Mouse (Mus musculus) lung, postnatal 0 days (tissue): ENCODE data around the gene Igsf8. TPM values are rescaled to one million over a fixed set of nuclear protein-coding genes. Genes with fewer than 3 reads are reported as not detected.

ENCODE experiments used
- ATAC-seq: fragments of 200-750 bp; cut with Nextera tagmentation; 2 replicates; pipeline ENCODE4 v1.8.0; 2017; ENCODE audit warnings: moderate library complexity
- DNase-seq: peaks from one replicate; pipeline ENCODE4 v3.0.0-alpha.2; 2016; ENCODE audit warnings: low spot score
- H3K27ac ChIP-seq: fragments of 300-500 bp; sonication (generic); 2 replicates; pipeline ENCODE4 v1.5.1; 2014; ENCODE audit warnings: antibody characterized with exemption, mild to moderate bottlenecking, low read length, mixed read lengths
- H3K27me3 ChIP-seq: fragments of 300-500 bp; sonication (generic); replicated peaks from 2 replicates; pipeline ENCODE4 v1.6.1; 2014; ENCODE audit warnings: low read length, mixed read lengths; ENCODE audit not compliant: insufficient read depth
- H3K36me3 ChIP-seq: fragments of 300-500 bp; sonication (generic); 2 replicates; pipeline ENCODE4 v1.6.1; 2014; ENCODE audit warnings: low read length, mixed read lengths; ENCODE audit not compliant: insufficient read depth
- H3K4me1 ChIP-seq: fragments of 300-500 bp; sonication (generic); 2 replicates; pipeline ENCODE4 v1.6.1; 2014; ENCODE audit warnings: antibody characterized with exemption, low read depth, low read length, mixed read lengths; ENCODE audit not compliant: insufficient read depth
- H3K4me2 ChIP-seq: fragments of 300-500 bp; sonication (generic); replicated peaks from 2 replicates; pipeline ENCODE4 v1.6.1; 2014; ENCODE audit warnings: low read depth, mild to moderate bottlenecking, low read length, moderate library complexity, mixed read lengths
- H3K4me3 ChIP-seq: fragments of 300-500 bp; sonication (generic); 2 replicates; pipeline ENCODE4 v1.5.1; 2014; ENCODE audit warnings: low read depth, low read length
- H3K9ac ChIP-seq: fragments of 300-500 bp; sonication (generic); replicated peaks from 2 replicates; pipeline ENCODE4 v1.6.1; 2014; ENCODE audit warnings: low read depth, mild to moderate bottlenecking
- H3K9me3 ChIP-seq: fragments of 300-500 bp; sonication (generic); 2 replicates; pipeline ENCODE4 v1.6.1; 2016; ENCODE audit warnings: low read length, mixed read lengths
- CTCF ChIP-seq: IDR thresholded peaks from 2 replicates; pipeline ENCODE4 v1.5.1; 2016; ENCODE audit warnings: antibody characterized with exemption, mild to moderate bottlenecking
- EP300 ChIP-seq: IDR thresholded peaks from 2 replicates; pipeline ENCODE4 v1.6.1; 2016; ENCODE audit warnings: antibody characterized with exemption, mild to moderate bottlenecking, control low read depth
- WGBS: fragments of 180-500 bp; shearing (Covaris S2); extraction: QIAGEN DNeasy Blood & Tissue Kit; methylation state at CpG from one replicate; pipeline ENCODE4 v1.1.7; 2014; 5-methylcytosine and 5-hydroxymethylcytosine counted together
- polyA plus RNA-seq: library from polyadenylated mRNA; unstranded; fragments of >200 nt; fragmentation: Nextera tagmentation; extraction: Ambion mirVana; gene quantifications from 2 replicates; pipeline ENCODE4 v1.2.1, GENCODE M21; 2015

Gene Igsf8
- polyA plus RNA-seq, 1 experiment from 2014 or later = 30.0 TPM

GRCm38 (mm10) chr1:172327206-172328001 is 66.0 kb downstream of the Igsf8 start:
- DNase-seq (no peak), ATAC-seq (no peak)
- TF ChIP-seq CTCF = no peak
- TF ChIP-seq EP300 = no peak
- WGBS = 78% methylated on average over 16 of the region's 16 CpGs
- no peaks in the 10 kb centered on the region for H3K9me3 ChIP-seq
- H3K4me2 ChIP-seq = no peak overlapping the region
- H3K27me3 ChIP-seq = peaks cover 39% of the 10 kb centered on the region; the same call in 1 of the 2 replicates
- no peak overlapping the region for H3K9ac ChIP-seq
- no peak overlapping the region for H3K27ac ChIP-seq
- no peaks in the 10 kb centered on the region for H3K36me3 ChIP-seq
- no peak overlapping the region for H3K4me3 ChIP-seq
- H3K4me1 ChIP-seq = no peaks in the 10 kb centered on the region; the same call in 1 of the 2 replicates

DNA sequence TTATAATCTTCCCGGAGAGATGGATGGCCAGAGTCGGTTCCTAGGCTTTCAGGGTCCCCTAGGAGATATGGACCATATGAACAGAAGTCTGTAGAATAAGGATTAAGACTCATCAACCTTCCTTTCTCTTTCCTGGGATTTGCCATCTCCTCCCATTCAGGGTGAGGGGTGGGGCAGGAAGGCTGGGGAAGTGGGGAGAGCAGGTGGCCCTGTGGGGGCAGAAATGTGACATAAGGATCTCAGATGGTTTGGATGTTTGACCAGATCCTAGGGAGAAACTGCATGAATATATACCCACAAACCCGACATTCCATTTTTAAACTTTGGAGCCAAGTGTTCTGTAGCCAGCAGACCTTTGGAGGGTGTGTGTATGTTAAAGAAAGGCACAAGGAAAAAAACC is 66.6 kb downstream of the Igsf8 start:
- peaks cover 39% of the 10 kb centered on the region; the same call in 1 of the 2 replicates for H3K27me3 ChIP-seq
- DNase-seq (no peak), ATAC-seq (no peak)
- H3K27ac ChIP-seq = no peak overlapping the region
- H3K4me3 ChIP-seq = no peak overlapping the region
- no peak overlapping the region for H3K4me2 ChIP-seq
- H3K9ac ChIP-seq = no peak overlapping the region
- H3K36me3 ChIP-seq = no peaks in the 10 kb centered on the region
- TF ChIP-seq EP300 (no peak), CTCF (no peak)
- H3K9me3 ChIP-seq = no peaks in the 10 kb centered on the region
- no peaks in the 10 kb centered on the region; the same call in 1 of the 2 replicates for H3K4me1 ChIP-seq
- WGBS = 74% methylated on average over 3 of the region's 3 CpGs

GRCm38 (mm10) chr1:172328461-172328860 is 67.0 kb downstream of the Igsf8 start:
- Histone ChIP-seq H3K4me3 (no peak overlapping the region), H3K4me2 (no peak overlapping the region), H3K4me1 (no peaks in the 10 kb centered on the region; the same call in 1 of the 2 replicates), H3K27me3 (peaks cover 39% of the 10 kb centered on the region; the same call in 1 of the 2 replicates), H3K9me3 (no peaks in the 10 kb centered on the region), H3K36me3 (no peaks in the 10 kb centered on the region), H3K27ac (no peak overlapping the region), H3K9ac (no peak overlapping the region)
- no peak for DNase-seq
- 67% methylated on average over 7 of the region's 7 CpGs for WGBS
- no peak for ATAC-seq
- no peak for TF ChIP-seq CTCF
- TF ChIP-seq EP300 = no peak

GRCm38 (mm10) chr1:172329131-172329530 is 67.7 kb downstream of the Igsf8 start, which contains the start of gene Kcnj9:
TSS of gene Kcnj9 (minus strand) at chr1:172329318.
- TF ChIP-seq CTCF (no peak), EP300 (no peak)
- peaks cover 39% of the 10 kb centered on the region; the same call in 1 of the 2 replicates for H3K27me3 ChIP-seq
- no peak within 1 kb of the TSS for H3K27ac ChIP-seq
- no peaks in the 10 kb centered on the region for H3K9me3 ChIP-seq
- ATAC-seq (no peak), DNase-seq (no peak)
- no peak within 1 kb of the TSS for H3K4me3 ChIP-seq
- no peak within 1 kb of the TSS for H3K9ac ChIP-seq
- WGBS = 22% methylated on average over 9 of the region's 9 CpGs
- H3K36me3 ChIP-seq = no peaks in the 10 kb centered on the region
- no peaks in the 10 kb centered on the region; the same call in 1 of the 2 replicates for H3K4me1 ChIP-seq
- no peak within 1 kb of the TSS for H3K4me2 ChIP-seq

GRCm38 (mm10) chr1:172329616-172330015 is 68.2 kb downstream of the Igsf8 start:
- DNase-seq (no peak), ATAC-seq (no peak)
- Histone ChIP-seq H3K9me3 (no peaks in the 10 kb centered on the region), H3K4me2 (no peak overlapping the region), H3K9ac (no peak overlapping the region), H3K27ac (no peak overlapping the region), H3K4me1 (no peaks in the 10 kb centered on the region; the same call in 1 of the 2 replicates), H3K36me3 (no peaks in the 10 kb centered on the region), H3K27me3 (peaks cover 39% of the 10 kb centered on the region; the same call in 1 of the 2 replicates), H3K4me3 (no peak overlapping the region)
- TF ChIP-seq EP300 = no peak
- TF ChIP-seq CTCF = no peak
- 72% methylated on average over 6 of the region's 6 CpGs for WGBS

DNA sequence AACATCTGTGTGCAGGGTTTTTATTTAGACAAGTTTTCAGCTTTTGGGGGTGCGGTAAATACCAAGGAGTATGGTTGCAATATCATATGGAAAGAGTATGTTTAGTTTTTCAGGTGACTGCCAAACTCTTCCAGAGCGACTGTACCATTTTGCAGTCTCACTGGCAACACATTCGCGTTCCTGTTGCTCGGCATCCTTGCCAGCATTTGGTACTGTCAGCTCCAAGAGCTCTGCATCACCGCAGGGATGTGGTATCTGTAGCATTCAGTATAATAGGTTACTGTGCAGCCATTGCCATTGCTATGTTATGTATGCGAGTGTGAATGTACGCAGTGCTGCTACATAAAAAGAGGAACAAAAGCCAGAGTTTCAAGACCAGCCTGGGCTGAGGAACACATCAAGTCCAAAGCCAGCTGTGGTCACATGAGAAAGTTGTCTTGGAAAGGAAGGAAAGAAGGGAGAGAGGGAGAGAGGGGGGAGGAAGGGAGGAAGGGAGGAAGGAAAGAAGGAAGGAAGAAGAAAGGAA is 70.0 kb downstream of the Igsf8 start:
- no peak overlapping the region for H3K4me2 ChIP-seq
- no peaks in the 10 kb centered on the region for H3K36me3 ChIP-seq
- WGBS = 66% methylated on average over 8 of the region's 8 CpGs
- no peaks in the 10 kb centered on the region for H3K4me1 ChIP-seq
- no peaks in the 10 kb centered on the region for H3K9me3 ChIP-seq
- H3K27me3 ChIP-seq = peaks cover 27% of the 10 kb centered on the region; the same call in 1 of the 2 replicates
- ATAC-seq (no peak), DNase-seq (no peak)
- no peak for TF ChIP-seq EP300
- TF ChIP-seq CTCF = no peak
- no peak overlapping the region for H3K9ac ChIP-seq
- H3K4me3 ChIP-seq = no peak overlapping the region
- H3K27ac ChIP-seq = no peak overlapping the region
